Mouse (Mus musculus) neural tube, embryonic 14.5 days (tissue): ENCODE data around the gene Cenpt. TPM values are rescaled to one million over a fixed set of nuclear protein-coding genes. Genes with fewer than 3 reads are reported as not detected.

ENCODE experiments used
- ATAC-seq: fragments of 200-750 bp; cut with Nextera tagmentation; 2 replicates; pipeline ENCODE4 v1.8.0; 2017; ENCODE audit warnings: low read depth, mild to moderate bottlenecking, moderate TSS enrichment, moderate library complexity
- H3K27ac ChIP-seq: fragments of 300-500 bp; sonication (generic); 2 replicates; pipeline ENCODE4 v1.5.1; 2014; ENCODE audit warnings: low read depth, mild to moderate bottlenecking, control low read depth, low read length, moderate library complexity, mixed read lengths
- H3K27me3 ChIP-seq: fragments of 300-500 bp; sonication (generic); 2 replicates; pipeline ENCODE4 v1.6.1; 2014; ENCODE audit warnings: low read length; ENCODE audit not compliant: control insufficient read depth, insufficient read depth
- H3K36me3 ChIP-seq: fragments of 300-500 bp; sonication (generic); 2 replicates; pipeline ENCODE4 v1.6.1; 2014; ENCODE audit warnings: low read length, mixed read lengths; ENCODE audit not compliant: control insufficient read depth, insufficient read depth
- H3K4me1 ChIP-seq: fragments of 300-500 bp; sonication (generic); 2 replicates; pipeline ENCODE4 v1.6.1; 2014; ENCODE audit warnings: low read length; ENCODE audit not compliant: control insufficient read depth, insufficient read depth
- H3K4me2 ChIP-seq: fragments of 300-500 bp; sonication (generic); 2 replicates; pipeline ENCODE4 v1.6.1; 2014; ENCODE audit warnings: mild to moderate bottlenecking, low read depth, low read length, control low read depth
- H3K4me3 ChIP-seq: fragments of 300-500 bp; sonication (generic); 2 replicates; pipeline ENCODE4 v1.5.1; 2014; ENCODE audit warnings: low read depth, low read length, control low read depth, mixed read lengths
- H3K9ac ChIP-seq: fragments of 300-500 bp; sonication (generic); replicated peaks from 2 replicates; pipeline ENCODE4 v1.6.1; 2014; ENCODE audit warnings: low read depth, mild to moderate bottlenecking, control low read depth, low read length, mixed read lengths
- H3K9me3 ChIP-seq: fragments of 300-500 bp; sonication (generic); 2 replicates; pipeline ENCODE4 v1.6.1; 2016; ENCODE audit warnings: low read length; ENCODE audit not compliant: control insufficient read depth
- WGBS: fragments of 180-500 bp; shearing (Covaris S2); extraction: QIAGEN DNeasy Blood & Tissue Kit; methylation state at CpG from one replicate; pipeline ENCODE4 v1.1.7; 2014; 5-methylcytosine and 5-hydroxymethylcytosine counted together
- polyA plus RNA-seq: library from polyadenylated mRNA; unstranded; fragments of >200 nt; fragmentation: Nextera tagmentation; extraction: Ambion mirVana; gene quantifications from 2 replicates; pipeline ENCODE4 v1.2.1, GENCODE M21; 2014

Gene Cenpt
- polyA plus RNA-seq, 1 experiment from 2014 or later: 51.4 TPM

DNA sequence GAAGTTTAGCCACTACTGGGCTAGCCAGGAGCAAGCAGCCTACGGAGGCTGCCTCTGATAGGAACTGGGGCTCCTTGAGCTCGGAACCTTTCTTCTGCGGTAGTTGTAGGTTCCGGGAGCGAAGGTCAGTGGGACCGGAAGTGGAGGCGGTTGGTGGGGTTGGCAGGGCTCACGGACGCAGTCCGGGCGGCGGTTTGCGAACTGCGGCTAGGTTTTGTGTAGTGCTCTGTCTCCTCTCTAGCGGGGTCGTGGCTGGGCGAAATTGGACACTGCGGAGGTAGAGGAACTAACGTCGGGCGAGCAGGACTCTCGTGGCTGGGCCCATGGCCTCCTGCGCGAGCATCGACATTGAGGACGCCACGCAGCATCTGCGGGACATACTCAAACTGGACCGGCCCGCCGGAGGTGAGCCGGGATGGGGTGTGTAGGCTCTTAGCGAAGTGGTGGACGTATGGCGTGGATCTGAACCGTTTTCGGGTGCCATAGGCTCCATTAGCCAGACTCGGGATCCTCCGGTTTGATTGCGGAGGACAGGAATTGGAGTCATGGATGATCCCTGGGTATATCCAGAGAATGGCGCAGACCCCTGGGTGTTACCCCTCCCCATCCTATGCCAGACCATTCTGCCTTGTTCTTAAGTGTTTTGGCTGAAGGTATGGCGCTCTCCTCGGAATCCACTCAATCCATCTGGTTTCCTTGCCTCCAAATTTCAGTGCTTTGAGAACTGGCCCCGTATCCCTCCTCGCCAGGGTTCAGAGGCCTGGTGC lies 27.9 kb upstream of the Cenpt start, which contains the start of gene Edc4:
Edc4 (plus strand) TSS at position 128 of the 767 bp plus-strand sequence.
- peak within 1 kb of the TSS; percentile 87 for H3K9ac ChIP-seq
- H3K36me3 ChIP-seq: peaks cover 40% of the 10 kb centered on the region
- WGBS: under 1% methylated on average over 45 of the region's 45 CpGs
- no peak within 1 kb of the TSS for H3K27ac ChIP-seq
- peak within 1 kb of the TSS; percentile 78 for H3K4me2 ChIP-seq
- peak within 1 kb of the TSS; percentile 94 for H3K4me3 ChIP-seq
- H3K4me1 ChIP-seq: peaks cover 23% of the 10 kb centered on the region
- H3K27me3 ChIP-seq: no peaks in the 10 kb centered on the region
- H3K9me3 ChIP-seq: no peaks in the 10 kb centered on the region
- ATAC-seq: peak; percentile 92

DNA sequence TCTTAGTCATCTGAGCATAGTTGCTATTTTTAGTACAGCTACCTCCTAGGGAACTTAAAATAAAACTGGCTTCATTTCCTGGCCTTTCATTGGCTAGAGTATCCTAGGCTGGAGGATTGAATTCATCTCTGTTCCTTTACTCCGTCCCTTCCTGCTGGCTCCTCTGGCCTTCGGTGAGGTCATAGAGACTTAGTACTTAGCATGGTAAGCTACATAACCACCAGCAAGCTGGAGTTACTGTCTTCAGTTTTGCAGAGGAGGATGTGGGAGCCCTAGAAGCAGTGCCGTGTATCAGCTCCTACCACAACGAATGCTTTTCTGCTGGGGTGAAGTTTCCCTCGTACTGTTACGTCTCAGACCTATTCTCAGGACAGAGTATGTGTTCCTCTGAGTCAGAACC lies 21.2 kb upstream of the Cenpt start:
- H3K4me1 ChIP-seq: no peaks in the 10 kb centered on the region
- no peaks in the 10 kb centered on the region for H3K27me3 ChIP-seq
- H3K4me2 ChIP-seq: no peak overlapping the region
- H3K36me3 ChIP-seq: peaks cover 35% of the 10 kb centered on the region
- H3K9me3 ChIP-seq: no peaks in the 10 kb centered on the region
- WGBS: 83% methylated on average over 6 of the region's 6 CpGs
- no peak overlapping the region for H3K9ac ChIP-seq
- H3K4me3 ChIP-seq: no peak overlapping the region
- no peak overlapping the region for H3K27ac ChIP-seq
- no peak for ATAC-seq

GRCm38 (mm10) chr8:105866364-105867029 lies 13.4 kb upstream of the Cenpt start:
- peaks cover 17% of the 10 kb centered on the region for H3K36me3 ChIP-seq
- H3K4me3 ChIP-seq: no peak overlapping the region
- no peaks in the 10 kb centered on the region for H3K27me3 ChIP-seq
- H3K9me3 ChIP-seq: no peaks in the 10 kb centered on the region
- H3K4me2 ChIP-seq: no peak overlapping the region
- H3K9ac ChIP-seq: no peak overlapping the region
- H3K27ac ChIP-seq: no peak overlapping the region
- ATAC-seq: no peak
- H3K4me1 ChIP-seq: peaks cover 13% of the 10 kb centered on the region
- WGBS: 90% methylated on average over 6 of the region's 6 CpGs

DNA sequence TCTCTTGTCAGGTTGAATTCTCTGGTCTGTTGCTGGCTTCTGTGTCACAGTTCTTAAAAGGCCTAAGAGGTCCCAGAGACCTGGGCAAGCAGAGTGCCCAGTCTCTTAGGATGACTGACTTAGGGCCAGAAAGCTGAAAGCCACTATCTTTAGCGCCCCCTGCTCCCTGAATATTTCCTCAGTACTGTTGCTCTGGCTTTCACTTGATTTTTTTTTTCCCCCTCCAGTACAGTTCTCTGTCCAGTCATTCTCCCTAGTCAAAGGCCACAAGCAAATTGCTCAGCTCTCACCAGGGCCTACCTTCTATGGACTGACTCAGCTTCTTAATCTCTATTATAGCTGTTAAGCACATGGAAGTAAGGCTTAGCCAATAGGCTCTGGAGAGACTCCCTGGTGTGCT lies 8.9 kb upstream of the Cenpt start:
- Histone ChIP-seq H3K27ac (no peak overlapping the region), H3K4me1 (peaks cover 32% of the 10 kb centered on the region), H3K9ac (peak overlapping the region; percentile 75), H3K4me2 (peak overlapping the region; percentile 87), H3K27me3 (no peaks in the 10 kb centered on the region), H3K4me3 (peak overlapping the region; percentile 90), H3K36me3 (peaks cover 5% of the 10 kb centered on the region), H3K9me3 (no peaks in the 10 kb centered on the region)
- no peak for ATAC-seq
- 0% methylated on average over 1 of the region's 1 CpGs for WGBS

GRCm38 (mm10) chr8:105860143-105860981 lies 7.3 kb upstream of the Cenpt start, which contains the start of gene Nutf2:
Gene Nutf2, plus strand, starts transcription at chr8:105860580.
- WGBS: under 1% methylated on average over 57 of the region's 59 CpGs
- H3K9ac ChIP-seq: peak within 1 kb of the TSS; percentile 75
- ATAC-seq: peak; percentile 97
- H3K36me3 ChIP-seq: no peaks in the 10 kb centered on the region
- H3K27me3 ChIP-seq: no peaks in the 10 kb centered on the region
- H3K27ac ChIP-seq: peak within 1 kb of the TSS; percentile 74
- H3K4me3 ChIP-seq: peak within 1 kb of the TSS; percentile 90
- peak within 1 kb of the TSS; percentile 87 for H3K4me2 ChIP-seq
- no peaks in the 10 kb centered on the region for H3K9me3 ChIP-seq
- peaks cover 44% of the 10 kb centered on the region for H3K4me1 ChIP-seq

GRCm38 (mm10) chr8:105859314-105859713 lies 6.2 kb upstream of the Cenpt start:
- Histone ChIP-seq H3K27me3 (no peaks in the 10 kb centered on the region), H3K4me3 (no peak overlapping the region), H3K4me1 (peaks cover 45% of the 10 kb centered on the region), H3K36me3 (no peaks in the 10 kb centered on the region), H3K9ac (no peak overlapping the region), H3K27ac (no peak overlapping the region), H3K9me3 (no peaks in the 10 kb centered on the region), H3K4me2 (no peak overlapping the region)
- ATAC-seq: no peak
- whole genome bisulfite sequencing: 80% methylated on average over 5 of the region's 5 CpGs

- Histone ChIP-seq H3K4me3 (no peak overlapping the region), H3K9ac (no peak overlapping the region), H3K4me2 (no peak overlapping the region), H3K36me3 (no peaks in the 10 kb centered on the region), H3K9me3 (no peaks in the 10 kb centered on the region), H3K27ac (no peak overlapping the region), H3K4me1 (peaks cover 44% of the 10 kb centered on the region), H3K27me3 (no peaks in the 10 kb centered on the region)
- 90% methylated on average over 5 of the region's 5 CpGs for WGBS
- ATAC-seq: no peak
Measured at GRCm38 (mm10) chr8:105858495-105858894, 5.4 kb upstream of the Cenpt start.

DNA sequence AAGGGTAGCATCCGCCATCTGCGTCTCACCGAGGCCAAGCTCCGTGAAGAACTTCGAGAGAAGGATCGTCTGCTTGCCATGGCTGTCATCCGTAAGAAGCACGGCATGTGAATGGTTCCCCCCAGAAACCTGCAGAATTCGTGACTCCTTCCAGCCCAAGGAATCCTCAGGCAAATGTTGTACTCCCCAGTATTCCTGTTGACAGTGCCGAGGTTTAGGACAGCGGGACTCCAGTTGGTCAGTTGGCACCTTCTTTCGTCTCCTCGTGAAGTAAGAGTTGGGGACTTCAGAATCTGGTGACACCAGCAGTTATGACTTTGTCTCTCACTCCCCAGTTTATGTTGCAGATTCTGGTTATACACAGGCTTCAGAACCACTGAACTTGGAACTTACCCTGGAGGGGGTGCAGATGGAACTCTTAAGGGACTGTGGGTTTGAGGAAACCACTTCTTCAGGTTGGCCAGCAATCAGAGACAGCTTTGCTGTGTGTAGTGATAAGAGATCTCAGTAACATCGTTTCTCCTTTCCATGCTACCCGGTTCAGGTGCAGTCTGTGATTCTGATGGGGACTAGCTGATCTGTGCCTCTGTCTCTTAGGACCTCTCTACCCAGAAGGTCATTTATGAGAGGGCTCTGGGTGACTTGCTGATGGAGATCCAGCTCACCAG lies 3.2 kb upstream of the Cenpt start:
- Histone ChIP-seq H3K36me3 (no peaks in the 10 kb centered on the region), H3K9me3 (no peaks in the 10 kb centered on the region), H3K9ac (peak overlapping the region; percentile 69), H3K4me2 (peak overlapping the region; percentile 98), H3K4me1 (peaks cover 32% of the 10 kb centered on the region), H3K4me3 (peak overlapping the region; percentile 78), H3K27ac (peak overlapping the region; percentile 75), H3K27me3 (no peaks in the 10 kb centered on the region)
- 23% methylated on average over 15 of the region's 15 CpGs for WGBS
- no peak for ATAC-seq
